Mouse (Mus musculus): ENCODE measurements around the gene Cst13. TPM values are rescaled to one million over a fixed set of nuclear protein-coding genes. Genes with fewer than 3 reads are reported as not detected.
A peak's percentile ranks its signal among the peaks of the same experiment; 100 is the strongest.

Gene Cst13
- polyA plus RNA-seq, 3 experiments from 2014 or later, result not detected

GRCm38 (mm10) chr2:148875335-148875811 is 55.5 kb downstream of the Cst13 start, which contains the start of gene Cst3:
TSS of gene Cst3 (minus strand) at chr2:148875692.
- ATAC-seq, result peak; percentile 98

DNA sequence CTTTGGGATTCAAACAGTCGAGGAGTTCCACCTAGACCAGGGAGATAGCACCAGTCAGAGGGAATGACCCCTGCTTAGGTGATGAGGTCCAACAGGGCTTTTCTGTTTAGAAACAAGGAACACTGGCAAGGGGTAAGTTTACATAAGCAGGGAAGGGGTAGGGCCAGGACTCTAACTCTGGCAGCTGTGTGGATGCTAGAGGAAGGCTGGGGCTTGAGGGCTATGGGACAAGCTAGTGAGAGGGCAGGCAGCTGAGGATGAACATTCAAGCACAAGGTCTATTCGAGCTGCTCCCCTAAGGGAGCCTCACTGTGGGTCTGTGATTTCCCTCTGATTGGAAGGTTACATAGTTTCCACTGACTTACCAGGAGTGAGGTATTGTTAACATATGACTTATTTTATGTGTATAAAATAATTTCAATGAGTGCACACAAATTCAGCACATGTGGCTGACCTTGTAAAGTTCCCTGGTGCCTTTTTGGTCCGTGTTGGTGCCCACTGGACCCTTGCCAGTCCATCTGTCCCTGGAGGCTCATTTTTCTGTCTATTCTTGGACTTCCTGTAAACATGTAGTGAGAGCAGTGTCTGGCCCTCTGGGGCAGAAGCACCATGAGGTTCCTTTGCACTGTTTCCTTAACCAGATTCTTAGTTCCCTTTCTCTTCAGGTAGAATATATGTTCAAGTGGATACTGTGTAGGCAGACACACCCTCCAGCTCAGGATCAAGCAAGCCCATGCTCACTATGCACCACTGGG is 57.3 kb downstream of the Cst13 start:
- ATAC-seq, result no peak

GRCm38 (mm10) chr2:148878641-148879130 is 58.8 kb downstream of the Cst13 start:
- ATAC-seq, result no peak

GRCm38 (mm10) chr2:148879199-148879598 is 59.3 kb downstream of the Cst13 start:
- ATAC-seq, result no peak

Other genes with a start within 250 kb of the Cst13 start
- gene Nxt1, start 147.5 kb upstream of the Cst13 start, polyA plus RNA-seq (2017; shearing (Covaris generic)), result 10 to 100 TPM; 49.6 to 70.0 (median 60.2) TPM
- 10 to 100 TPM in 2 of 3 experiments, 1 to 10 TPM in 1; 8.9 to 21.7 (median 14.9) TPM for gene Gzf1, start 139.1 kb upstream of the Cst13 start, polyA plus RNA-seq (2017; shearing (Covaris generic))
- 1 to 10 TPM in 2 of 3 experiments, under 1 TPM in 1; 0.34 to 1.2 (median 1.1) TPM for gene Napb, start 87.6 kb upstream of the Cst13 start, polyA plus RNA-seq (2017; shearing (Covaris generic))
- not detected for gene Cstl1, start 69.7 kb upstream of the Cst13 start, polyA plus RNA-seq (2017; shearing (Covaris generic))
- not detected for gene Cst11, start 48.6 kb upstream of the Cst13 start, polyA plus RNA-seq (2017; shearing (Covaris generic))
- gene 8030411F24Rik, start 38.1 kb upstream of the Cst13 start, polyA plus RNA-seq (2017; shearing (Covaris generic)), result not detected
- gene Cst12, start 30.7 kb upstream of the Cst13 start, polyA plus RNA-seq (2017; shearing (Covaris generic)), result not detected
- not detected for gene Cst8, start 21.3 kb upstream of the Cst13 start, polyA plus RNA-seq (2017; shearing (Covaris generic))
- gene Cst9, start 15.1 kb downstream of the Cst13 start, polyA plus RNA-seq (2017; shearing (Covaris generic)), result not detected
- gene 9230104L09Rik, start 45.0 kb downstream of the Cst13 start, polyA plus RNA-seq (2017; shearing (Covaris generic)), result not detected
- 100 to 1,000 TPM; 152 to 225 (median 175) TPM for gene Cst3, start 55.6 kb downstream of the Cst13 start, polyA plus RNA-seq (2017; shearing (Covaris generic))
- not detected for gene Gm1330, start 183.2 kb downstream of the Cst13 start, polyA plus RNA-seq (2017; shearing (Covaris generic))
- not detected for gene Gm10750, start 197.2 kb downstream of the Cst13 start, polyA plus RNA-seq (2017; shearing (Covaris generic))